Mouse (Mus musculus): ENCODE data around the gene Lrrc58.

DNA sequence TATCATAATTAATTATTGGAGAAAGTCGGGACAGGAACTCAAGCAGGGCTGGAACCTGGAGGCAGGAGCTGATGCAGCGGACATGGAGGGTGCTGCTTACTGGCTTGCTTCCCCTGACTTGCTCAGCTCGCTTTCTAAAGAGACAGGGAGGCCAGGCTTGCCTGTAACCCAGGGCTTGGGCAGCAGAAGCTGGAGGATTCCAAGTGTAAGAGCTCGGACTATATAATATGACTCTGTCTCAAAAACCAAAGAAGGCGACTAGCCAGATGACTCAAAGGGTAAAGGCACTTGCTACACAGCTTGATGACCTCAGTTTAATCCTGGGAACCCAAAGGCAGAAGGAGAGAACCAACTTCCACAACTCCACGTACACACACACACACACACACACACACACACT is 25.2 kb downstream of the Lrrc58 start:
- TF ChIP-seq CTCF (IDR thresholded peaks at IDR 0.05; ENCODE audit: low read depth), result no peak
- no peak for TF ChIP-seq EP300 (optimal IDR thresholded peaks at IDR 0.05)
